Mouse (Mus musculus): ENCODE measurements at regions not wholly inside any gene's neighbourhood (a gene's known extent, or its start where the extent isn't known, plus 50 kb on each side); places are given as distances from the start of the nearest gene placed in this dataset.

GRCm38 (mm10) chrX:58157361-58157760 is 134.9 kb downstream of the Zic3 start:
- TF ChIP-seq CTCF (IDR thresholded peaks at IDR 0.05; ENCODE audit: low read depth) (no peak), EP300 (IDR thresholded peaks at IDR 0.05; ENCODE audit: low read depth) (no peak)
